Mouse (Mus musculus) cortical plate, adult 2 months (tissue): ENCODE results near the gene Alox5ap. TPM values are rescaled to one million over a fixed set of nuclear protein-coding genes. Genes with fewer than 3 reads are reported as not detected.
A peak's percentile ranks its signal among the peaks of the same experiment; 100 is the strongest.

Source experiments
- H3K27ac ChIP-seq: fragments of 200-500 bp; 2 replicates; pipeline ENCODE4 v1.5.1; 2012; ENCODE audit warnings: low read length, control low read depth, inconsistent platforms; ENCODE audit not compliant: insufficient read depth
- H3K4me1 ChIP-seq: fragments of 200-500 bp; 2 replicates; pipeline ENCODE4 v1.6.1; 2011; ENCODE audit warnings: low read length; ENCODE audit not compliant: control insufficient read depth, insufficient read depth
- H3K4me3 ChIP-seq: fragments of 200-500 bp; 2 replicates; pipeline ENCODE4 v1.5.1; 2011; ENCODE audit warnings: mild to moderate bottlenecking, low read length, control low read depth; ENCODE audit not compliant: insufficient read depth
- CTCF ChIP-seq: fragments of 200-500 bp; IDR thresholded peaks from 2 replicates; pipeline ENCODE4 v1.5.1; 2011; ENCODE audit warnings: mild to moderate bottlenecking, control low read depth, low read length; ENCODE audit not compliant: insufficient read depth; ENCODE audit errors: extremely low read depth
- POLR2A ChIP-seq: fragments of 200-500 bp; IDR thresholded peaks from 2 replicates; pipeline ENCODE4 v1.6.1; 2011; ENCODE audit warnings: mild to moderate bottlenecking, low read length, control low read depth; ENCODE audit not compliant: insufficient read depth; ENCODE audit errors: extremely low read depth
- polyA plus RNA-seq: library from polyadenylated mRNA; depleted of rRNA; stranded (reverse); fragments of >200 nt; gene quantifications from 2 replicates; pipeline ENCODE4 v1.2.3, GENCODE M21; 2012; rRNA removed

Alox5ap gene
- polyA plus RNA-seq, 1 experiment, result 18.0 TPM

DNA sequence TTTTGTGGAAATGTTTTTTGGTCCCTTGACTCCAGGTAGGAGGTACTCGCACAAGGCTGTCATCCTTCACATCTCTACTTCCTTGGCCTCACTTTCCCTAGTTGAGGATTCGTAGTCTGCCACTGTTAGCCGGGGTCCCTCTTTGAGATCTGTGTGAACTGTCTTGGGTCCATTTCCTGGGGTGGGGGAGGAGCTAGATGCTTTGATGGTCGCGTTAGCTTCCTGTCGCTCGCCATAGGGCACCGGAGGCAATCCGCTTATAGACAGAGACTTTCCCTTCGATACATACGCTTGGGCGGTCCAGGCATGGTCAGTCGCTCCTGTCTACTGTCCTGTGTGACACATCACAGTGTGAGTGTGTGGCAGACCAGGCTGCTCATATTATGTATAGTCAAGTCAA, 60.2 kb downstream of the Alox5ap start:
- no peak overlapping the region for H3K27ac ChIP-seq
- H3K4me3 ChIP-seq, result no peak overlapping the region
- peaks cover 4% of the 10 kb centered on the region for H3K4me1 ChIP-seq
- TF ChIP-seq POLR2A, result no peak
- no peak for TF ChIP-seq CTCF

DNA sequence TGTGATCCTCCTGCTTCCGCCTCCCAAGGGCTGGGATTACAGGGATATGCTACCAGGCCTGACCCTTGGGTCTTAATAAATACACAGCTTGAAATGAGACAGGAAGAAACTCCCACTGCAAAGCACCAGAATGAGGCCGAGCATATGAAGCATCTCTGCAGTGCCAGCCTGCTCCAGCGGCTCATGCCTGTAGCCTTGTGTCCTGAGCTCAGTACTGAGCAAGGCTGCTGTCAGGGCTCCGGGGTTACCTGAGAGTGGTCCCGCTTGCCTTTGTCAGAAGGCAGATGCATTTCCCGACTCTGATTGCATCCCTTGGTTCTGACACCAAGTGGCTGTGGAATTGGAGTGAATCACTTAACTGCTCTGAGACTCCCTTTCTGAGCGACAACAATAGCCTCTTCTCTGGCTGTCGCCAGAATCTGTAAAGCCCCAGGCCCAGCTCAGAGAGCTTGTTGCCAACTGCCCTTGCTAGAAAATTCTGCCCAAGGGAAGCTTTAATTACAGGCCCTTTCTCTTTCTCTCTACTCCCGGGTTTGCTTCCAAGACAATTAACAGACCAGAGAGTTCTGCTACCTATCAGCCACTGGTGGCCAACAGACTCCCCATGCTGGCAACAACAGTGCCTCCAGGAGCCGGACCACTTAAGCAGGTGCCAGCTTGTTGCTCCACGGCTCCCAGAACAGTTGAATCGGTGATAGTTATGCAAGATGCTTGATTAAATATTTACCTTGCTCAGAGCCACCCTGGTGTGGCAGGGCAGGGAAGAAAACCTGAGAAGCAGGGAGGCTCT, 64.7 kb downstream of the Alox5ap start:
- Histone ChIP-seq H3K4me3 (no peak overlapping the region), H3K4me1 (no peaks in the 10 kb centered on the region), H3K27ac (no peak overlapping the region)
- TF ChIP-seq CTCF, result no peak
- no peak for TF ChIP-seq POLR2A

DNA sequence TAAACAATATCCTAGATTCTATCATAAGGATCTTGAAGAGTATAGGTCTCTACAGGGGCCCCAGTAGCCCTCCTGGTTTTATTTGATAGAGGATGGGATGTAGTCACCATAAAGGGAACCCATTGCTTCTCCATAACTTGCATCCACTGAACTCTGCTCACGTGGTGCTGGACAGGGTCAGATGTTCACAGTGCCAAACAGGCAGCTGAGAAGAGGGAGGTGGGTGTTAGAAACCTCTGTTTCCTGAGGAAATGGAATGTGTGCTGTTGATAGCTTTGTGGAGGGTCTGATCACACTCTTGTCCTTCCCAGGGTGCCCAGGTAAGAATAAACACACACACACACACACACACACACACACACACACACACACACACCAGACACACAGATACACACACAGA, 66.0 kb downstream of the Alox5ap start:
- TF ChIP-seq POLR2A (no peak), CTCF (no peak)
- no peak overlapping the region for H3K4me3 ChIP-seq
- H3K4me1 ChIP-seq, result no peaks in the 10 kb centered on the region
- no peak overlapping the region for H3K27ac ChIP-seq

DNA sequence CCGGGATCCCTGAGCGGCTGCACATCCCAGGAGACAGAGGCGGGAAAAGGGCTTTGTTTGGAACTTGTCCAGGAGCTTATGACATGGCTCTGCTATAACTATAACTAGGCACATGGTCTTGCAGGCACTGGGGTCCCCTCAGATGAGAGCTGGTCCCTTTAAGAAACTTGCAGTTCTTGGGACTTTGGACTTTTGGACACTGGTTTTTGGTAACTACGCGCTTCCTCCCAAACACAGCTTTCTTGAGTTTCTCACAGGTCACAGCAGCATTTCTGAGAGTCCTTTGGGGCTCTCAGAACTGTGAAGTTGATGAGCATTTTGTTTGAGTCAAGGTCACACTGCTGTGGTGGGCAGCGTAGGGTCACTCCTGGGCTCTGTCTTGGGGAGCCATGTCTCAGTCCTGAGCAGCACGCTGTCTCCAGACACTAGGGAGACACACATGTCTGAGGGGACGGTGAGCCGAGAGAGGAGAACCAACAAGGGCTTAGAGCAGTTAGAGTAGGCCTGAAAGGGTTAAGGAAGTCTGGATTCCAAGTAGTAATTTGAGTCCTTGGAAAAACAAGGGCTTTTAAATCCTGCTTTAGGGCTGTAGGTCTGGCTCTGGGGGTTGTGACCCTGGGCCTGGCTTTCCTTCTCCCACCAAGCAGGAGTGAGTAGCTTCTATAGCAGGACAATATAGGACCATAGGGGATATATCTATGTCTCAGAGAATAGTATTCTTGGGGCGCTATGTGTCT, 67.0 kb downstream of the Alox5ap start:
- TF ChIP-seq POLR2A, result no peak
- no peak for TF ChIP-seq CTCF
- no peaks in the 10 kb centered on the region for H3K4me1 ChIP-seq
- H3K27ac ChIP-seq, result no peak overlapping the region
- H3K4me3 ChIP-seq, result no peak overlapping the region

DNA sequence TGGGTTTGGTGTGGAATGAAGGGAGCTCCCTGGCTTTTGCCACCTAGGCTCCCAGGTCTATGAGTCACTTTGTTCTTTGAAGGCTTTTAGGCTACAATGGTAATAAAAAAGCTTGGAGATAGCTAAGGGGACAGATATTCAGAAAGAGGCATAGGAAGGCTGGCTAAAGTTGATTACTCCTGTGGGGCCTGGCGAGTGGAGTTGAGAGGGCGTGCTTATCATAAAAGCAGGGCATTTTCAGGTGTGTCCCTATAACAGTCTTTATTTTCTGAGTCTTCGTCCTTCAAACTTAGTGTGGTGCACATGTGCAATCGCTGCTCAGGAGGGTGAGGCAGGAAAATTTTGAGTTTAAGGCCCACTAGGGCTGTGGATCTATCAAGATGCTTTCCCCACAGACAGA, 68.2 kb downstream of the Alox5ap start:
- TF ChIP-seq CTCF (no peak), POLR2A (no peak)
- Histone ChIP-seq H3K4me1 (no peaks in the 10 kb centered on the region), H3K4me3 (no peak overlapping the region), H3K27ac (no peak overlapping the region)

DNA sequence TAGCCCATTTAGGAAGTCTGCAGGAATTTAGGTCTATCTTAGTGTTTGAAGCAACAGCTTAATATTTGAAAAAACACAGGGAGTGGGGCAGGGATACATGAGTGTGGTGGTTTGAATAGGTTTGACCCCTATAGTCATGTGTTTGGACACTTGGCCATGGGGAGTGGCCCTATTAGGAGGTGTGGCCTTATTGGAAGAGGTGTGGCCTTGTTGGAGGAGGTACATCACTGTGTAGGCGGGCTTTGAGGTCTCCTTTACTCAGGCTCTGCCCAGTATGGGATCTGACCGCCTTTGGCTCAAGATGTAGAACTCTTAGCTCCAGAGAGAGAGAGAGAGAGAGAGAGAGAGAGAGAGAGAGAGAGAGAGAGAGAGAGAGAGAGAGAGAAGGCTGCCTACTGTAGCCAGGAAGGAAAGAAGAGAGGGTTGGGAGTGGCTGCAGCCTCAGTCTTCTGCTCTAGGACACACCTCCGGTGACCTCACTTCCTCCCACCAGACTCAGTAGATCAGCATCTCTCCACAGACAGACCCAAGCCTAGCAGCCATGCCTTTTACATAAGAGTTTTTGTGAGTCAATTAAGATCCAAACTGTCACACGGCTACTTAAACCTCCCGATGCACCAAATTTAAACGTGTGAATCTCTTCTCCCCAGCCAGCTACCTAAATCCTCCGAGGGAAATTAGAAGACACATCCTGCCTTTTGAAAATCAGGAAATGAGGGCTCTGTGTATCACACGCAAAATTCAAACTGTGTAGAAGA, 69.6 kb downstream of the Alox5ap start:
- TF ChIP-seq CTCF (no peak), POLR2A (no peak)
- Histone ChIP-seq H3K27ac (peak overlapping the region; percentile 36; the same call in 1 of the 2 replicates), H3K4me3 (no peak overlapping the region), H3K4me1 (peaks cover 2% of the 10 kb centered on the region)

DNA sequence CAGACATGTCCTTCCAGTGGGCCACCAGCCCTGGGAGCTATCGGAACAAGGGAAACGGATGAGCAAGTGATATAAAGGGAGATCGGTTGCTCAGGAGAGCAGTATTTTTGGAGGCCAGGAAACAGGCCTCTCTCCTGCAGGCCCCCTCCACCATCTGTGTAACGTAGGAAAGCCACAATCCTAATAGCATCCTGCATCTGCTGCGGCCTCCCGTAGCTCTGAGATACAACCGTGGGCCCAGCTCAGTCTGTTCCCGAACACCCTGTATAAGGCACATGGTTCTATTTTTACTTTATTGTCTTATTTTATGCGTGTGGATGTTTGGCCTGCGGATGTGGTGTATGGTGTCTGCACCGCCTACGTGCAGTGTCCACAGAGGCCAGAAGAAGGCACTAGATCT, 70.4 kb downstream of the Alox5ap start:
- Histone ChIP-seq H3K4me3 (no peak overlapping the region), H3K4me1 (peaks cover 2% of the 10 kb centered on the region), H3K27ac (0 out of 2 replicates have a peak overlapping the region, but pooled peaks have one; percentile 36)
- TF ChIP-seq CTCF, result no peak
- 0 out of 2 replicates have a peak, but pooled peaks have one; percentile 13 for TF ChIP-seq POLR2A

DNA sequence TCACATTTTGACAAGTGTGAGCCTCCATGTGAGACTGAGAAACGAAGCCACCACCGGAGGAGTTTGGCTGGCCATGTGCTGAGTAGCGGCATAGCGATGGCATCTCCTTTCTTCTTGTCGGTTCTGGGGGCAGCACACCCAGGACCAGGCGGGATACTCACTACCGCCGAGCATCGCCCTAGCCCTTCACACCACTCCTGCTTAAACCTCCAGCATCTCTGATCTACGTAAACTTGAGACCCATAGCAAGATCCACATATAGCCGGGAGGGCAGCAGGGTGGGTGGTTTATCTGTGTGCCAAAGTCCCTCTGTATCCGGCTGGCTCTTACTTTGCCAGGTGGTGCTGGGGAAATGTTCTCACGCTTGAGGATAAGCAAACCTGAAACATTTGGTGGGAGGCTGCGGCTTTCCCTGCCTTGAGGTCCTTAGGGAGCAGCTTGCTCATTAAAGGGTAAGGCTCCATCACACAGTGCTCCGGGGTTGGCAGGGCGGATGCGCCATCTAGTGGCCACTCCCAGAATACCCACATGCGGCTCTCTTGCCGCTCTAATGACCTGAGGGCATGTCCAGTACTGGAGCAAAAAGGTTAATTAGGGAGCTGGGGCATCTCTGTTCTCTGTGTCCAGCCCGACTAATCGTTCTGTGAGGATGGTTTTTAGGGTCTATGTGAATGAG, 71.1 kb downstream of the Alox5ap start:
- Histone ChIP-seq H3K4me3 (no peak overlapping the region), H3K4me1 (peaks cover 4% of the 10 kb centered on the region), H3K27ac (no peak overlapping the region)
- TF ChIP-seq CTCF, result peak; percentile 76
- TF ChIP-seq POLR2A, result no peak

DNA sequence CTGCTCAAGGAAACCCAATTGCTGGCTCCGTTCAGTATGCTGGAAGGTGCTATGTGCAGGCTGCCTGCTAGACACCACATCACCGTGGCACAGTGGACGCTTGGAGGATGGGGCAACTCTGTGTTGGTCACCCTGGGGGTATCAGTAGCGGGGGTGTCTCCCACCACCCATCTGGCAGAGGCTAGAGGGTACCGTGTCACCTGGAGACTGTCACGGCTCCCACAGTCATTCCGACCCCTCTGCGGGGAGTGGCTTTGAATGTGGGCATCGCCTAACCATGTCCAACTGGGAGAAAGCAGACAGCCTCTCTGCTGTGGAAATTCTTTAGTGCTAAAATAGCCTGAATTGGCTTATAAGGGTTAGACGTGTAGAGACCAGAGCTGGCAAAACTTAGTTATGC, 72.6 kb downstream of the Alox5ap start:
- H3K4me3 ChIP-seq, result no peak overlapping the region; the same call in 1 of the 2 replicates
- TF ChIP-seq POLR2A (no peak), CTCF (no peak)
- peaks cover 4% of the 10 kb centered on the region for H3K4me1 ChIP-seq
- H3K27ac ChIP-seq, result peak overlapping the region; percentile 85

Other genes starting within 250 kb of the Alox5ap start
- gene Uspl1, start 80.4 kb upstream of the Alox5ap start, polyA plus RNA-seq, result 25.6 and 25.9 TPM in 2 replicates
- gene Hmgb1, start 80.3 kb upstream of the Alox5ap start, polyA plus RNA-seq, result 173 and 188 TPM in 2 replicates
- gene Medag, start 147.0 kb downstream of the Alox5ap start, polyA plus RNA-seq, result 10.0 and 10.5 TPM in 2 replicates
- gene Tex26, start 174.9 kb downstream of the Alox5ap start, polyA plus RNA-seq, result 0.29 and 1.3 TPM in 2 replicates